Mouse (Mus musculus) forebrain, embryonic 10.5 days (tissue): Measurements from ENCODE around the gene Baz2a. TPM values are rescaled to one million over a fixed set of nuclear protein-coding genes. Genes with fewer than 3 reads are reported as not detected.
A peak's percentile ranks its signal among the peaks of the same experiment; 100 is the strongest.

Source experiments
- DNase-seq: peaks from one replicate; pipeline ENCODE4 v3.0.0-alpha.2; 2017; ENCODE audit warnings: low spot score; ENCODE audit errors: extremely low spot score
- H3K27ac ChIP-seq: fragments of 300-500 bp; sonication (generic); 2 replicates; pipeline ENCODE4 v1.5.1; 2016; ENCODE audit warnings: mild to moderate bottlenecking
- H3K27me3 ChIP-seq: fragments of 300-500 bp; sonication (generic); 2 replicates; pipeline ENCODE4 v1.6.1; 2016; ENCODE audit warnings: mild to moderate bottlenecking; ENCODE audit not compliant: poor library complexity, severe bottlenecking
- H3K36me3 ChIP-seq: fragments of 300-500 bp; sonication (generic); replicated peaks from 2 replicates; pipeline ENCODE4 v1.6.1; 2016; ENCODE audit warnings: mild to moderate bottlenecking, moderate library complexity
- H3K4me1 ChIP-seq: fragments of 300-500 bp; sonication (generic); 2 replicates; pipeline ENCODE4 v1.6.1; 2016
- H3K4me3 ChIP-seq: fragments of 300-500 bp; sonication (generic); 2 replicates; pipeline ENCODE4 v1.5.1; 2016; ENCODE audit warnings: mild to moderate bottlenecking, moderate library complexity
- H3K9me3 ChIP-seq: fragments of 300-500 bp; sonication (generic); 2 replicates; pipeline ENCODE4 v1.6.1; 2016; ENCODE audit warnings: mild to moderate bottlenecking, moderate library complexity
- whole genome bisulfite sequencing: fragments of 180-500 bp; shearing (Covaris S2); methylation state at CpG from one replicate; pipeline ENCODE4 v1.1.7; 2016; 5-methylcytosine and 5-hydroxymethylcytosine counted together
- microRNA counts: library from miRNA; unstranded; fragments of <30 nt; microRNA quantifications from one replicate; lab custom pipeline; 2017
- microRNA-seq: library from miRNA; unstranded; fragments of <30 nt; microRNA quantifications from one replicate; pipeline ENCODE4, GENCODE M21; 2017
- polyA plus RNA-seq: library from polyadenylated mRNA; unstranded; fragments of >200 nt; fragmentation: Nextera tagmentation; extraction: Ambion mirVana; gene quantifications from 2 replicates; pipeline ENCODE4 v1.2.1, GENCODE M21; 2016

Baz2a gene
- polyA plus RNA-seq, 1 experiment from 2014 or later: 13.5 TPM

- DNase-seq: no peak
- WGBS: 86% methylated on average over 4 of the region's 4 CpGs
- no peaks in the 10 kb centered on the region for H3K27me3 ChIP-seq
- H3K4me1 ChIP-seq: peaks cover 35% of the 10 kb centered on the region
- no peak overlapping the region for H3K27ac ChIP-seq
- no peak overlapping the region for H3K4me3 ChIP-seq
- H3K9me3 ChIP-seq: no peaks in the 10 kb centered on the region
- peaks cover under 1% of the 10 kb centered on the region; the same call in 1 of the 2 replicates for H3K36me3 ChIP-seq
Observed at GRCm38 (mm10) chr10:128177316-128177715, 85.9 kb downstream of the Baz2a start.

MicroRNAs encoded within 50 kb of the gene (microRNA counts, 519-probe panel; counts per million panel counts)
- microRNA mmu-miR-677 (lab: Ali Mortazavi, UCI): 341 counts per million, percentile 65 among the panel's probes with 10 or more counts

Small RNAs within 50 kb of the gene (microRNA-seq; reads per million reads assigned to microRNA genes)
- gene Mir677: 38.3 reads per million, percentile 38 among the genes with 10 or more reads in this experiment

Other genes with a start within 250 kb of the Baz2a start
- not detected in 2 replicates for gene Rdh19, start 241.6 kb upstream of the Baz2a start, polyA plus RNA-seq
- gene Rdh16f2, start 225.1 kb upstream of the Baz2a start, polyA plus RNA-seq: not detected in 2 replicates
- not detected in 2 replicates for gene Rdh7, start 202.8 kb upstream of the Baz2a start, polyA plus RNA-seq
- not detected in 2 replicates for gene Sdr9c7, start 193.1 kb upstream of the Baz2a start, polyA plus RNA-seq
- not detected in 2 replicates for gene Hsd17b6, start 84.0 kb upstream of the Baz2a start, polyA plus RNA-seq
- gene Prim1, start 76.4 kb upstream of the Baz2a start, polyA plus RNA-seq: 123 TPM in 2 replicates
- 930 and 977 TPM in 2 replicates for gene Naca, start 56.0 kb upstream of the Baz2a start, polyA plus RNA-seq
- 733 and 767 TPM in 2 replicates for gene Ptges3, start 32.6 kb upstream of the Baz2a start, polyA plus RNA-seq
- 2,314 and 2,329 TPM in 2 replicates for gene Atp5b, start 8.3 kb upstream of the Baz2a start, polyA plus RNA-seq
- gene Rbms2, start 88.7 kb downstream of the Baz2a start, polyA plus RNA-seq: 26.6 and 28.6 TPM in 2 replicates
- gene Gls2, start 102.9 kb downstream of the Baz2a start, polyA plus RNA-seq: 1.5 and 2.3 TPM in 2 replicates
- gene Spryd4, start 120.2 kb downstream of the Baz2a start, polyA plus RNA-seq: 29.9 and 32.3 TPM in 2 replicates
- gene Mip, start 134.3 kb downstream of the Baz2a start, polyA plus RNA-seq: 0.55 and 0.69 TPM in 2 replicates
- 108 and 112 TPM in 2 replicates for gene Timeless, start 140.5 kb downstream of the Baz2a start, polyA plus RNA-seq
- gene Apon, start 162.5 kb downstream of the Baz2a start, polyA plus RNA-seq: 0.81 and 1.1 TPM in 2 replicates
- gene Apof, start 177.1 kb downstream of the Baz2a start, polyA plus RNA-seq: not detected in 2 replicates
- gene Stat2, start 179.0 kb downstream of the Baz2a start, polyA plus RNA-seq: 10.7 and 11.2 TPM in 2 replicates
- not detected in 2 replicates for gene Il23a, start 207.2 kb downstream of the Baz2a start, polyA plus RNA-seq
- 42.1 and 45.3 TPM in 2 replicates for gene Pan2, start 211.8 kb downstream of the Baz2a start, polyA plus RNA-seq
- gene Cnpy2, start 230.9 kb downstream of the Baz2a start, polyA plus RNA-seq: 253 and 256 TPM in 2 replicates
- gene Cs, start 246.2 kb downstream of the Baz2a start, polyA plus RNA-seq: 256 and 265 TPM in 2 replicates